Mouse (Mus musculus) CD4-positive, CD25-positive, alpha-beta regulatory T cell, adult 4 months (primary cell): Measurements from ENCODE around the gene 2310022B05Rik. TPM values are rescaled to one million over a fixed set of nuclear protein-coding genes. Genes with fewer than 3 reads are reported as not detected.

Experiments used
- ATAC-seq: one replicate; pipeline ENCODE4 v1.8.0; 2017
- polyA plus RNA-seq, 2 experiments: library from polyadenylated mRNA; unstranded; fragments of 100-300 nt; shearing (Covaris generic); gene quantifications; one replicate each; pipeline ENCODE4 v1.2.1; 2017

2310022B05Rik gene
- polyA plus RNA-seq, 2 experiments from 2014 or later, result 0.70 to 0.94 TPM

- no peak for ATAC-seq
Measured at GRCm38 (mm10) chr8:124658415-124658814, 4.8 kb downstream of the 2310022B05Rik start.

- ATAC-seq, result no peak
Measured at GRCm38 (mm10) chr8:124657961-124658360, 5.2 kb downstream of the 2310022B05Rik start.

- ATAC-seq, result no peak
Measured at GRCm38 (mm10) chr8:124653568-124654475, 9.3 kb downstream of the 2310022B05Rik start.

DNA sequence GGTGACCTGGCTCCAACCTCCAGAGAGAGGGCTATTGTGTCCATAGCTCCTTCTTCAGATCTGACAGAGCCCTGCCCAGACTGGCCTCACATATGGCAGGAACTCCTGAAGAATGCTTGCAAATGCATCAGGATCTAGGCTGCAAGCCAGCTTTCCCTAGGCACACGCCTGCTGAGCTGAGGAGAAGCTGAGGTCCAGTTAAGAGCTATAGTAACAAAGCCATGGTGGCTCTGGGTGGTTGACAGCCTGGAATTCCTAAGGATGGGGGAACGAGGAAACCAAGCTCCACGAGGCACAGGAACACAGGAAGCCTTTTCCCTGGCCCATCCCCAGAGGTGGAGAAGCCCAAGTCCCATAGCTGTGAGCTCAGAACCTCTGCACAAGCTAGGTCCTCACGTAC is 10.6 kb downstream of the 2310022B05Rik start:
- ATAC-seq, result no peak

DNA sequence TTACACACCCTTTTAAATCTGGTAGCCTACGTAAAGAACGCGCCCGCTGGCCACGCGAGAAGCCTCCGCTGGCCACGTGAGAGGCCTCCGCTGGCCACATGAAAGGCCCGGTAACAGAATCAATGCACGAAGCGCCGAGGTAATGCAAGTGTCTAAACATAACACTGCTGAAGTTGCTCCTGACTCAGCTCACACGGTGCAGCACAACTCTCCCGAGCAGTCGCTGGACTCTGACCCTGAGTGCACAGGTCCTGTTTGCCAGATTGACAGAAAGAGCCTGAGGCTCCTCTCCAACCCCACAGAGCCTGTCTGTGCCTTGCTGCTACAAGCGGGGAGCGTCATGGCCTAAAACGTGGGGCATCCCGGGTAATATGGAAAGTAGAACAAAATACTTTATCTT is 11.4 kb downstream of the 2310022B05Rik start:
- ATAC-seq, result no peak

DNA sequence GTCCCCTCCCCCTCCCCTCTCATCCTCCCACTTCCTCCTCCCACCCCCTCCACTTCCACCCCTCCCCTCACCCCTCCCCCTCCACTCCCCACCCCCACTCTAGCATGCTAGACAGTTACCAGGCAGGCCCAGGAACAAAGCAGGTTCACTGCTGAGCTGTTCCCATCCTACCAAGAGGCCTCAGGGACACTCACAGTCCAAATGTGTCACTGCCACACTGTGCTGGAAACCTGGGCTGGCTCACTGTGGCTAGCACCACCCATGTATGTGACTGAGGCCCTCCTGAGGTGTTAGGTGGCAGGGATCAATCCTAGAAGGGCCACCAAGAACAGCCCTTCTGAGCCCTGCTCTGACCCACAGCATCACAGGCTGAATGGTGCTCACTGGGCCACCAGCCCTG is 14.9 kb downstream of the 2310022B05Rik start:
- ATAC-seq, result no peak

- no peak for ATAC-seq
Measured at GRCm38 (mm10) chr8:124643540-124644339, 19.4 kb downstream of the 2310022B05Rik start.

- no peak for ATAC-seq
Measured at GRCm38 (mm10) chr8:124641599-124641998, 21.6 kb downstream of the 2310022B05Rik start.

GRCm38 (mm10) chr8:124635247-124635502 is 28.0 kb downstream of the 2310022B05Rik start:
- ATAC-seq, result no peak

DNA sequence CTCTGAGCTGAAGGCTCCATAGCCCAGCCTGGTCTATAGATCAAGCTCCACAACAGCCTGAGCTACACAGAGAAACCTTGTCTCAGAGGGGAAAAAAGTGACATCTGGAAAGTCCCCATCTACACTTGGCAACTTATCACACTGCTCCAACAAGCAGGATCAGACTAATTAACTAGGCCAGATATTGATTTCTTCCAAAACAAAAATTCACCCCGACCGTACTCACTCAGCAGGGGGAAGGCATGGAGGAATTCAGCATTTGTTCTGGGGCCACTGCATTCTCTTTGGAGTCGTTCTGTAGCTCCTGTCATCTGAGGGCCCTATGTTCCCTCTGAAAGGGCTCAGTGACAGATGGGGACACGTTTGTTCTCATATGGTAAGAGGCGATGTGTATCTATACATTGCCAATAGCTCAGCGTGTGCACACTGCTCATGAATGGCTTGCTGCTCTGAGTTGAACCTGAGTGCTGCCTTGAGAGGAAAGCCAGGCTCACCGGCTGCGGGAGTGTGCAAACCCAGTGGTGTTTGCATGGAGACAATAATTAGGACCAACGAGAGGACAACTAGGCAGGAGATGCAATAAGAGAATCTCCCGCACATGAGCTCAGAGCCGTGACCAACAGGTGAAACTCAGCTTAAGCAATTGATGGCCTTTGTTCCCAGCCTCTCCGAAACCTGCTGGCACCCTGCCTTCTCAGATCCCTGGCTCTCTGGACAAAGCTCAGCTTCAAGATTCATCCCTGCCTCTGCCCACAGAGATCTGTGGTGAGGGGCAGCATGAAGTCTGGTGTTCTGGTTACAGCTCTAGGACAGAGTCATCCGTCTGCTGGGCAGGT is 28.5 kb downstream of the 2310022B05Rik start:
- no peak for ATAC-seq

- no peak for ATAC-seq
Measured at GRCm38 (mm10) chr8:124633001-124633703, 30.0 kb downstream of the 2310022B05Rik start.

GRCm38 (mm10) chr8:124631966-124632365 is 31.2 kb downstream of the 2310022B05Rik start:
- no peak for ATAC-seq

DNA sequence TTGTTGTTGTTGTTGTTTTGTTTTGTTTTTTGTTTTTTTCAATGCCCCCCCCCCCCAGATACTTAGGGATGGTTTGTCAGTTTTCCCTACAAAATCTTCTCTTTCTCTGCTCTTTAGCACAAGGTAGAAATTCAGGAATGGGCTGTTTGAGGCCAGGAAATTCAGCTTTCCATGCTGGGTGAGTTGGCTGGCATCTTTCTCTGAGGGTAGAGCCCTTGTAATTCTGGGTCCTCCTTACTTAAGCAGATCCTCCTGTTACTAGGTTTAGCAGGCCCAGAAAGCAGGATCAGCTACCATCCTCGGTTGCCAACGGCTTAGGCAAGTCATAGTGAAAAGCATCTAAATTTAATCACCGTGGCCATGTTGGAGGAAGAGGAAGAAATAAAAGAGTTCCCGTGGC is 32.3 kb downstream of the 2310022B05Rik start:
- no peak for ATAC-seq

DNA sequence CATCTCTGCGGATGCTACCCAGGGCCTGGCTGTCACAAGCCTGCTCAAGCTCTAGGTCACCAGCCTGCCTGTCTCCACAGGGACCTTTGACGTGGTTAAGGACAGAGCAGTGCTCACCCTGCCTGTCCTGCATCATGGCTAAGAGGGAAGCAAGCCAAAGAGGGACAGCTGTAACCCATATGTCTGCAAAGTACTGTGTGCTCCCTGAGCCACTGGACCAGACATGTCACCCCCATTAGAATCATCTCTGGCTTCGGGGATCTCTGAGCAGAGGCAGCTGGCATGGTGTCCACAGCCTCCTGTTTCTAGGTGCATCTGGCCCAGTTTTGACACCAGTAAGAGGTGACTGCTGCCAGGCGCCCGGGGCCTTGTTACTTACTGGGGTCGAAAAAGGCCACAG is 32.7 kb downstream of the 2310022B05Rik start:
- no peak for ATAC-seq

- ATAC-seq, result no peak
Measured at GRCm38 (mm10) chr8:124626251-124626650, 36.9 kb downstream of the 2310022B05Rik start.

GRCm38 (mm10) chr8:124621255-124621654 is 41.9 kb downstream of the 2310022B05Rik start:
- no peak for ATAC-seq

- ATAC-seq, result no peak
Measured at GRCm38 (mm10) chr8:124618252-124618651, 44.9 kb downstream of the 2310022B05Rik start.

GRCm38 (mm10) chr8:124617266-124617869 is 45.8 kb downstream of the 2310022B05Rik start:
- ATAC-seq, result peak; percentile 58

- ATAC-seq, result no peak
Measured at GRCm38 (mm10) chr8:124614325-124614724, 48.8 kb downstream of the 2310022B05Rik start.

- ATAC-seq, result no peak
Measured at GRCm38 (mm10) chr8:124608972-124609353, 54.2 kb downstream of the 2310022B05Rik start.

DNA sequence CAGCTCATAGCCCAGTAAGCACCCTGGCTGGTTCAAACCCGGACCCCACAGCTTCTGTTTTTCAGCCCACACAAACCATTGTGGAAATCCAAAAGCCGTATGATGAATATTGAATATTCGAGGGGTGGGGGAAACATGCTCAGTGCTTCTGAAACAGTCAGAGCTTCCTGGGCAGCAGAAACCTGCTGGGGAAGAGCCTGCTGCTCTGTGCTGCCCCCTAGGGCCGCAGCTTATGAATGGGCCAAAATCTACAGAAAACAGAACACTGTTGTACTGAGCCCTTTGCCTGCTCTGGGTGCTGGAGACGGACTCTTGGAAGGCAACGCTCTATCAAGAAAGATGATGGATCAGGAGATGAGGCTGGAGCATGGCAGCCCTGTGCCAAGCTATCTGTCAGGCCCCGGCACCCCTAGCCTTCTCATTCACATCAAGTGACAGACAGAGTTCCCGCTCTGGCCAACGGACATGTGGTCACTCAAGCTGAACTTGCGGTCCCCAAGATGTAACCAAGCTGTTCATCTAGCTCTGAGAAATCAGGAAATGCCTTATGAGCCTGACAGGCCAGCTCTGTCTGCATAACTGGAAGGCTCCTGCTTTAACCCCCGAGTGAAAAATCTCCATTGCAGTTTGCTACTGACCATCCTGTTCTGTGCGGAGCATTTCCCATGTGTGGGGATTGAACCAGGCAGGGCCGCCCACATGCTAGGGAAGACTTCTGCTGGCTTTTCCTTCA is 54.8 kb downstream of the 2310022B05Rik start:
- ATAC-seq, result no peak
